Mouse (Mus musculus): ENCODE results near the gene Rab3ip. TPM values are rescaled to one million over a fixed set of nuclear protein-coding genes. Genes with fewer than 3 reads are reported as not detected.

Rab3ip gene
- 29.1 TPM for polyA plus RNA-seq (2012; fragmentation: generic; extraction: Trizol)

- H3K4me2 ChIP-seq (ENCODE audit: low read depth), result peak within 1 kb of the TSS; percentile 78
- peak within 1 kb of the TSS; percentile 71 for H3ac ChIP-seq (ENCODE audit: control insufficient read depth, insufficient read length)
- peak within 1 kb of the TSS; percentile 31 for H3K4me3 ChIP-seq
- no peaks in the 10 kb centered on the region for H3K36me3 ChIP-seq (ENCODE audit: control insufficient read depth, insufficient read depth)
- no peaks in the 10 kb centered on the region for H3K27me3 ChIP-seq (ENCODE audit: control insufficient read depth, insufficient read depth, insufficient read length)
- TF ChIP-seq SRF (IDR thresholded peaks at IDR 0.05; ENCODE audit: control insufficient read depth, insufficient read length, low read depth) (no peak), TCF12 (IDR thresholded peaks at IDR 0.05; ENCODE audit: insufficient read depth, poor library complexity, severe bottlenecking) (no peak), MYOD1 (IDR thresholded peaks at IDR 0.05; ENCODE audit: control insufficient read depth in 1 of 3, insufficient read length in 2 of 3, low read depth in 2 of 3) (peak in 2 of 3 experiments; percentile 19 to 48), POLR2A (IDR thresholded peaks at IDR 0.05; ENCODE audit: insufficient read length, low read depth) (peak; percentile 91), USF1 (IDR thresholded peaks at IDR 0.05; ENCODE audit: low read depth) (no peak), POLR2AphosphoS2 (IDR thresholded peaks at IDR 0.05; ENCODE audit: insufficient read length, low read depth) (peak; percentile 90), REST (IDR thresholded peaks at IDR 0.05; ENCODE audit: insufficient read depth, insufficient read length) (no peak), E2F4 (IDR thresholded peaks at IDR 0.05; ENCODE audit: insufficient read depth) (no peak)
- peaks cover 25% of the 10 kb centered on the region for H3K79me2 ChIP-seq (ENCODE audit: control insufficient read depth, insufficient read depth)
These were observed at the start of gene Rab3ip for GRCm38 (mm10) chr10:116950009-116950769. Gene Rab3ip (minus strand): TSS chr10:116950769.

GRCm38 (mm10) chr10:116998716-116999455, 48.3 kb upstream of the Rab3ip start:
- Histone ChIP-seq H3ac (ENCODE audit: control insufficient read depth, insufficient read length) (no peak overlapping the region), H3K4me2 (ENCODE audit: low read depth) (no peak overlapping the region), H3K79me2 (ENCODE audit: control insufficient read depth, insufficient read depth) (no peaks in the 10 kb centered on the region), H3K4me3 (no peak overlapping the region), H3K36me3 (ENCODE audit: control insufficient read depth, insufficient read depth) (no peaks in the 10 kb centered on the region), H3K27me3 (ENCODE audit: control insufficient read depth, insufficient read depth, insufficient read length) (no peaks in the 10 kb centered on the region)
- TF ChIP-seq MYOG (IDR thresholded peaks at IDR 0.05; ENCODE audit: control insufficient read depth in 1 of 3, insufficient read depth in 1 of 3, insufficient read length in 2 of 3, low read depth in 2 of 3) (no peak), REST (IDR thresholded peaks at IDR 0.05; ENCODE audit: insufficient read depth, insufficient read length) (no peak), TCF3 (IDR thresholded peaks at IDR 0.05; ENCODE audit: insufficient read length, low read depth) (no peak), TCF12 (IDR thresholded peaks at IDR 0.05; ENCODE audit: insufficient read depth, poor library complexity, severe bottlenecking) (no peak), POLR2AphosphoS2 (IDR thresholded peaks at IDR 0.05; ENCODE audit: insufficient read length, low read depth) (no peak), MYOD1 (IDR thresholded peaks at IDR 0.05; ENCODE audit: control insufficient read depth in 1 of 3, insufficient read length in 2 of 3, low read depth in 2 of 3) (no peak), SRF (IDR thresholded peaks at IDR 0.05; ENCODE audit: control insufficient read depth, insufficient read length, low read depth) (no peak), POLR2A (IDR thresholded peaks at IDR 0.05; ENCODE audit: insufficient read length, low read depth) (no peak), E2F4 (IDR thresholded peaks at IDR 0.05; ENCODE audit: insufficient read depth) (no peak), MAX (IDR thresholded peaks at IDR 0.05; ENCODE audit: low read depth) (no peak), CEBPB (IDR thresholded peaks at IDR 0.05; ENCODE audit: insufficient read depth, poor library complexity, severe bottlenecking) (no peak), USF1 (IDR thresholded peaks at IDR 0.05; ENCODE audit: low read depth) (no peak)

GRCm38 (mm10) chr10:116996236-116996600, 45.6 kb upstream of the Rab3ip start:
- Histone ChIP-seq H3ac (ENCODE audit: control insufficient read depth, insufficient read length) (no peak overlapping the region), H3K4me3 (no peak overlapping the region), H3K79me2 (ENCODE audit: control insufficient read depth, insufficient read depth) (no peaks in the 10 kb centered on the region), H3K27me3 (ENCODE audit: control insufficient read depth, insufficient read depth, insufficient read length) (no peaks in the 10 kb centered on the region), H3K4me2 (ENCODE audit: low read depth) (peak overlapping the region; percentile 69), H3K36me3 (ENCODE audit: control insufficient read depth, insufficient read depth) (no peaks in the 10 kb centered on the region)
- TF ChIP-seq USF1 (IDR thresholded peaks at IDR 0.05; ENCODE audit: low read depth) (no peak), TCF12 (IDR thresholded peaks at IDR 0.05; ENCODE audit: insufficient read depth, poor library complexity, severe bottlenecking) (no peak), POLR2AphosphoS2 (IDR thresholded peaks at IDR 0.05; ENCODE audit: insufficient read length, low read depth) (no peak), MYOD1 (IDR thresholded peaks at IDR 0.05; ENCODE audit: control insufficient read depth in 1 of 3, insufficient read length in 2 of 3, low read depth in 2 of 3) (peak in 1 of 3 experiments; percentile 69), POLR2A (IDR thresholded peaks at IDR 0.05; ENCODE audit: insufficient read length, low read depth) (peak; percentile 31), MYOG (IDR thresholded peaks at IDR 0.05; ENCODE audit: control insufficient read depth in 1 of 3, insufficient read depth in 1 of 3, insufficient read length in 2 of 3, low read depth in 2 of 3) (peak in 1 of 3 experiments; percentile 55), CEBPB (IDR thresholded peaks at IDR 0.05; ENCODE audit: insufficient read depth, poor library complexity, severe bottlenecking) (no peak), TCF3 (IDR thresholded peaks at IDR 0.05; ENCODE audit: insufficient read length, low read depth) (no peak)

DNA sequence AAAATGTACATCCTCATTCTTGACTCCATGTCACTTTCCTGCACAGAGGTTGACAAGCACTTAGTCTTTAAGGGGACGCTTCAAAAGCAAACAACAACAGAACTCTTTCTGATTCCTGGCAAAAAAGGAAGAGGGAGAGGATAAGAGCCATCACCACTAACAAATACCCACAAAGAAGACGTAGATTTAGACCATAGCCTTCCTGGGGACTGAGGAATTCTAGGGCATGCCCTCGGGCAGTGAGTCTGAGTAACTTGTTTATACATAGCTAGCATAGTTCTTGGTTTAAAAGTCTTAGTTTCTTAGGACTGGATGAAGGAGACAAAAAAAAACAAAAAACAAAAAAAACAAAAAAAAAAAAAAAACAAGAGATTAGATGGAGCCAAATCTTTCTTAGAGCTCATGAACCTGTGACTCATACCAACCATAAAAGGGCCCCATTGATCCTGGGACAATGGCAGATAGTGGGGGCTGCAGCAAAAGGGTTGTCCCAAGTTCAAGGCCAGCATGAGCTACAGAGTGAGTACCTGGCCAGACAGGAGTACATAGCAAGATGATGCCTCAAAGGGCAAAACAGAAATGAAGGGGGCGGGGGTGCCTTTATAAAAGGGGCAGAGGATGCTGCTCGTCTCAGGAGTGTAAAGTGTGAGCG, 45.1 kb upstream of the Rab3ip start:
- no peak overlapping the region for H3ac ChIP-seq (ENCODE audit: control insufficient read depth, insufficient read length)
- H3K36me3 ChIP-seq (ENCODE audit: control insufficient read depth, insufficient read depth), result no peaks in the 10 kb centered on the region
- H3K79me2 ChIP-seq (ENCODE audit: control insufficient read depth, insufficient read depth), result no peaks in the 10 kb centered on the region
- no peaks in the 10 kb centered on the region for H3K27me3 ChIP-seq (ENCODE audit: control insufficient read depth, insufficient read depth, insufficient read length)
- TF ChIP-seq CEBPB (IDR thresholded peaks at IDR 0.05; ENCODE audit: insufficient read depth, poor library complexity, severe bottlenecking) (no peak), MYOG (IDR thresholded peaks at IDR 0.05; ENCODE audit: control insufficient read depth in 1 of 3, insufficient read depth in 1 of 3, insufficient read length in 2 of 3, low read depth in 2 of 3) (no peak), POLR2A (IDR thresholded peaks at IDR 0.05; ENCODE audit: insufficient read length, low read depth) (no peak), USF1 (IDR thresholded peaks at IDR 0.05; ENCODE audit: low read depth) (no peak), MYOD1 (IDR thresholded peaks at IDR 0.05; ENCODE audit: control insufficient read depth in 1 of 3, insufficient read length in 2 of 3, low read depth in 2 of 3) (no peak), TCF12 (IDR thresholded peaks at IDR 0.05; ENCODE audit: insufficient read depth, poor library complexity, severe bottlenecking) (no peak), POLR2AphosphoS2 (IDR thresholded peaks at IDR 0.05; ENCODE audit: insufficient read length, low read depth) (no peak), MAX (IDR thresholded peaks at IDR 0.05; ENCODE audit: low read depth) (no peak), E2F4 (IDR thresholded peaks at IDR 0.05; ENCODE audit: insufficient read depth) (no peak), TCF3 (IDR thresholded peaks at IDR 0.05; ENCODE audit: insufficient read length, low read depth) (no peak), REST (IDR thresholded peaks at IDR 0.05; ENCODE audit: insufficient read depth, insufficient read length) (no peak), SRF (IDR thresholded peaks at IDR 0.05; ENCODE audit: control insufficient read depth, insufficient read length, low read depth) (no peak)
- H3K4me2 ChIP-seq (ENCODE audit: low read depth), result peak overlapping the region; percentile 69
- H3K4me3 ChIP-seq, result no peak overlapping the region
